Mouse (Mus musculus): ENCODE data around the gene Fndc3b. TPM values are rescaled to one million over a fixed set of nuclear protein-coding genes. Genes with fewer than 3 reads are reported as not detected.

Fndc3b gene
- polyA plus RNA-seq, 1 experiment from 2014 or later = 13.3 TPM

DNA sequence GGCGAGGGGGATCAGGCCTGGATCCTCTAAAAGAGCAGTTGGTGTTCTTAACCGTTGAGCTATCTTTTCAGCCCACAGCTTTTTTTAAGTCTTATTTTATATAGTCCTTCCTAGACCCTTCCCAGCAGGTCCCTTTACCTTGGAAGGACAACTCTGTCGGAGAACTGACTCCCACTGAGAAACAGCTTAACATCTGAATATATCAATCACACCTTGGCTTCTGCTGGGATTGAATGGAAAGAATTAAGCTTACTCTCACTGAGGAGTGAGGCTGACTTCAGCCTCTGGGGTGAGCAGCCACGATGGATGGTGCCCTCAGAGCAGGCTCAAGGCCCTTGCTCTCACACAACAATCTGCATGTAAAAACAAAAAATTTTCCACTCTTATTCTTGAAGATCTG lies 179.1 kb downstream of the Fndc3b start:
- Histone ChIP-seq H3K4me1 (replicated peaks; ENCODE audit: control insufficient read depth, insufficient read depth, low read length) (no peaks in the 10 kb centered on the region), H3K27me3 (replicated peaks; ENCODE audit: control insufficient read depth, insufficient read depth, low read length) (no peaks in the 10 kb centered on the region), H3K9me3 (ENCODE audit: control insufficient read depth) (no peaks in the 10 kb centered on the region), H3K36me3 (ENCODE audit: control insufficient read depth, insufficient read depth) (peaks cover 42% of the 10 kb centered on the region), H3K27ac (ENCODE audit: low read depth, low read length) (no peak overlapping the region), H3K4me3 (ENCODE audit: low read depth, low read length) (no peak overlapping the region), H3K4me2 (replicated peaks; ENCODE audit: low read depth) (no peak overlapping the region), H3K9ac (ENCODE audit: low read depth, low read length) (no peak overlapping the region)
- no peak for TF ChIP-seq CTCF (IDR thresholded peaks at IDR 0.05; ENCODE audit: low read depth)
- no peak for ATAC-seq
- 73% methylated on average over 4 of the region's 4 CpGs for WGBS

DNA sequence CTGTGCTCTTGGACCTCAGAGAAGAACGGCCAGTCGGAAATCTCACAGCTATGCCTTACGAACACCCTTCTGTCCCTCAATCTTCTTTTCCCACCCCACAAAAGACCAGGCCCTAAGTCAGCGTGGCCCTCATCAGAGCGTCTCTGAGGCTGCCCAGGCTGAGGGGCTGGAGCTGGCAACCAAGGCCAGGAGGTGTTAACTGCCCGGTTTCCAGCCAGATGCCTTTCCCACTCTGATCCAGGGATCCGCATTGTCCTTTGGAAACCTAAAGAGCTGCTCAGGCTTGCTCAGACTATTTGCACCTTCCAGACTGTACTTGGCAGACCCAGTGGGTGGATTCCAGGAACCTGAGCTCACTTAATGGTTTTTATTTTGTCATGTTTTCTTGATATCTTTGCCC lies 180.7 kb downstream of the Fndc3b start:
- Histone ChIP-seq H3K4me2 (replicated peaks; ENCODE audit: low read depth) (no peak overlapping the region), H3K4me3 (ENCODE audit: low read depth, low read length) (no peak overlapping the region), H3K9ac (ENCODE audit: low read depth, low read length) (no peak overlapping the region), H3K9me3 (ENCODE audit: control insufficient read depth) (no peaks in the 10 kb centered on the region), H3K27me3 (replicated peaks; ENCODE audit: control insufficient read depth, insufficient read depth, low read length) (no peaks in the 10 kb centered on the region), H3K36me3 (ENCODE audit: control insufficient read depth, insufficient read depth) (peaks cover 36% of the 10 kb centered on the region), H3K4me1 (replicated peaks; ENCODE audit: control insufficient read depth, insufficient read depth, low read length) (no peaks in the 10 kb centered on the region), H3K27ac (ENCODE audit: low read depth, low read length) (no peak overlapping the region)
- TF ChIP-seq CTCF (IDR thresholded peaks at IDR 0.05; ENCODE audit: low read depth) = no peak
- ATAC-seq = no peak
- WGBS = 82% methylated on average over 7 of the region's 7 CpGs

DNA sequence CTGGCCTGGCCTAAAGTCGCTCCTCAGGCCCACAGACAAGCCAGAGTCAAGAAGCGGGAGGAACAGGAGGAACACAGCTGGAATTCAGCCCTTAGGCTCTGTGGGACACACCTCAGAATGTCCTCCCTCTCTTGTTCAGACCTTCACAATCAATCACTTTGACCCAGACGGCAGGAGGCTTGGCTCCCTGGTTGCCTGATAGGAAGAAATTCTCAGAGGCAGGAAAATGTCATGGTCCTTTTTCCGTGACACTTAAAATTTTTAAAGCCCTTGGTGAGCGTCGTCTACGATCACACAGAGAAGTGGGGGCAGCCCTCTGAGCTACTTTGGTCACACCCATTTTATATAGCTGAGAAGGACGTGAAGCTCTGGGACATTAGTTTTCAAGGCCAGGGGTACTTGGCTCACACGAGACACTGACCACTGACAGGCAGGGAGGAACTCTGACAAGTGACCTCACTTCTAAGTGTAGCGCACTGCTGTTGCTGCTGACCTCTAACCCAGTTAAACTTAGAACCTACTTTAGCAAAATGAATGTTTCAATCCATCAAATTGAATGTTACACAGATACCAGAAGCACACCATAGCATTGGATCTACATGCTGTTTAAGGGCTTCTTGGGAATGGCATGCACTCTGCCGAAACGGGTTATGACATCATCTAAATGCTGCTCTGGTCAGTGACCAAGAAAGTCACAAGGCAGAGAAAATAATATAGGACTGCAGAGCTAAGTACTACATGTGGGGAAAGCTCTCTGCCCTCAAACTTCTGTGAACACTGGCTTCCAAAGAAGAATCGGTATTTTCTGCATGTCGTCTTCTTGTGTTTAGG lies 181.7 kb downstream of the Fndc3b start:
- Histone ChIP-seq H3K27me3 (replicated peaks; ENCODE audit: control insufficient read depth, insufficient read depth, low read length) (no peaks in the 10 kb centered on the region), H3K4me3 (ENCODE audit: low read depth, low read length) (no peak overlapping the region), H3K36me3 (ENCODE audit: control insufficient read depth, insufficient read depth) (peaks cover 36% of the 10 kb centered on the region), H3K4me2 (replicated peaks; ENCODE audit: low read depth) (no peak overlapping the region), H3K9ac (ENCODE audit: low read depth, low read length) (no peak overlapping the region), H3K4me1 (replicated peaks; ENCODE audit: control insufficient read depth, insufficient read depth, low read length) (no peaks in the 10 kb centered on the region), H3K9me3 (ENCODE audit: control insufficient read depth) (no peaks in the 10 kb centered on the region), H3K27ac (ENCODE audit: low read depth, low read length) (no peak overlapping the region)
- ATAC-seq = no peak
- 67% methylated on average over 14 of the region's 14 CpGs for WGBS
- TF ChIP-seq CTCF (IDR thresholded peaks at IDR 0.05; ENCODE audit: low read depth) = no peak

DNA sequence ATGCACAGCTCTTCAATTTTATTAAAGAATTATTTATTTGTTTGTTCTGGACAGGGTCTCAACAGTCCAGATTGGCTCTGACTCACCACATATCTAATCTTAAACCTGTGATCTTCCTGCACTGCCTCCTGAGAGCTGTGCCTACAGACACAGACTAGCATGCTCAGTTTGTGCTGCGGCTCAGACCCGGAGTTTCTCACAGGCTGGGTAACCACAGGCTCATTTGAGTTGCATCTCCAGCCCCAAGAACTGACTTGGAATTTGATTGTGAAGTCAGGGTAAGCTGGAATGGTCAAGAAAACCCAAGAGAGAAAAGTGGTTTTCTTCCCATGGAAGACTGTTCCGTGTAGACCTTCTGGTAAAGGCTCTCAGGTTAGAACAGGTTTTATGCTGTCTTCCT lies 184.1 kb downstream of the Fndc3b start:
- H3K27me3 ChIP-seq (replicated peaks; ENCODE audit: control insufficient read depth, insufficient read depth, low read length) = no peaks in the 10 kb centered on the region
- 84% methylated on average over 3 of the region's 3 CpGs for WGBS
- no peak overlapping the region for H3K4me3 ChIP-seq (ENCODE audit: low read depth, low read length)
- no peak for TF ChIP-seq CTCF (IDR thresholded peaks at IDR 0.05; ENCODE audit: low read depth)
- no peak overlapping the region for H3K9ac ChIP-seq (ENCODE audit: low read depth, low read length)
- no peak overlapping the region for H3K27ac ChIP-seq (ENCODE audit: low read depth, low read length)
- no peak overlapping the region for H3K4me2 ChIP-seq (replicated peaks; ENCODE audit: low read depth)
- no peak for ATAC-seq
- no peaks in the 10 kb centered on the region for H3K9me3 ChIP-seq (ENCODE audit: control insufficient read depth)
- H3K4me1 ChIP-seq (replicated peaks; ENCODE audit: control insufficient read depth, insufficient read depth, low read length) = no peaks in the 10 kb centered on the region
- peaks cover 32% of the 10 kb centered on the region for H3K36me3 ChIP-seq (ENCODE audit: control insufficient read depth, insufficient read depth)

DNA sequence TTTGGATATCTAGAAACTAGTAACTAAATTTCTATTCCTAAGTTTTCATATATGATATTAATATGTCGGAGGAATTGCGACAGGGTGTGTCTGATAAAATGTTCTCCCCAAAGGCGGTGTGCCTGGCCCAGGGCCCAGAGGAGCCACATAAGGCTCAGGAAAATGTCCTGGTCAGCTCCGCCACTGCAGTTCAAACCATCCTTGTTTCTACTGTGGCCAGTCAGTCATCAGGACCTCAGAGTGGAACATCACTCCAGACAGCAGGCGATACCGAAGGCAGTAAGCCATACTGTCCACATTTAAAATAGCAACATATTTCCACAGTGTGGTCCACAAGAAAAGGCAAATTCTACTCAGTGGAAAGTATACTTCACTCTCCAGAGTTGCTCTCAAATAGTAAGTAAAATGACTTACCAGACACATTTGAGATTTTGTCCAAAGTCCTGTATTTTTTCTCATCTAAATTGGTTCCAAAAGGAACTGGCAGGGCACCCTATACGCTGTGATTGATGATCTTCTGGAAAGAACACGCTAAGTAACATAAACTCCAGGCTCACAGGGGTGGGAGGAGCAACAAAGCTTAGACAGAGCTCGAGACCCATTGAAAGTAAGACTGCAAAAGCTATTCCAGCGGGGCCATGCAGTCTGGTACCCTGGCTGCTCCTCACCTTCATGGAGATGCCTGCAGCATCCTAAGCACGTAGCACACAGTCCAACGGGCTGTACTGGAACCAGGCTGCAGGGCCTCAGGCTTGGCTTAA lies 187.8 kb downstream of the Fndc3b start:
- WGBS = 73% methylated on average over 12 of the region's 12 CpGs
- Histone ChIP-seq H3K4me3 (ENCODE audit: low read depth, low read length) (no peak overlapping the region), H3K9ac (ENCODE audit: low read depth, low read length) (no peak overlapping the region), H3K27ac (ENCODE audit: low read depth, low read length) (no peak overlapping the region), H3K27me3 (replicated peaks; ENCODE audit: control insufficient read depth, insufficient read depth, low read length) (no peaks in the 10 kb centered on the region), H3K9me3 (ENCODE audit: control insufficient read depth) (no peaks in the 10 kb centered on the region), H3K4me2 (replicated peaks; ENCODE audit: low read depth) (no peak overlapping the region), H3K4me1 (replicated peaks; ENCODE audit: control insufficient read depth, insufficient read depth, low read length) (no peaks in the 10 kb centered on the region), H3K36me3 (ENCODE audit: control insufficient read depth, insufficient read depth) (peaks cover 13% of the 10 kb centered on the region)
- TF ChIP-seq CTCF (IDR thresholded peaks at IDR 0.05; ENCODE audit: low read depth) = no peak
- no peak for ATAC-seq

DNA sequence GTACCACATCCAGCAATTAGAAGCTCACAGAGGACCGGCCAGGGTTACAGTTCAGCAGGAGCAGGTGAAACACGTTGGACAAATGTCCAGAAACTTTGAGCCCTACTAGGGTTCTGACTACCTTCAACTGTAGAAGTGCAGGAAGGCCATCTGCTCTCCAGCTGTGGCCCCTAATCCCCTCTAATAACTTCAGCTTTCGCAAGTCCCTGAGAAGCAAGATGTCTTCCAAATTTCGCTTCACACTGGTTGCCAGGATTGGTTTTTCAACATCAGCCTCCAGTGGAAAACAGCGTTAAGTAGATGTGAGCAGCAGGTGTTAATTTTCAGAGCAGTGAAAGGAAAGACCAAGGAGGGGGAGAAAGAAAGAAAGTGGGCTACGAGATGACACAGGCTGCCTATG lies 190.7 kb downstream of the Fndc3b start:
- no peak overlapping the region for H3K4me2 ChIP-seq (replicated peaks; ENCODE audit: low read depth)
- 72% methylated on average over 6 of the region's 6 CpGs for WGBS
- TF ChIP-seq CTCF (IDR thresholded peaks at IDR 0.05; ENCODE audit: low read depth) = no peak
- no peaks in the 10 kb centered on the region for H3K27me3 ChIP-seq (replicated peaks; ENCODE audit: control insufficient read depth, insufficient read depth, low read length)
- no peak overlapping the region for H3K4me3 ChIP-seq (ENCODE audit: low read depth, low read length)
- no peaks in the 10 kb centered on the region for H3K4me1 ChIP-seq (replicated peaks; ENCODE audit: control insufficient read depth, insufficient read depth, low read length)
- H3K9ac ChIP-seq (ENCODE audit: low read depth, low read length) = no peak overlapping the region
- no peaks in the 10 kb centered on the region for H3K9me3 ChIP-seq (ENCODE audit: control insufficient read depth)
- no peak overlapping the region for H3K27ac ChIP-seq (ENCODE audit: low read depth, low read length)
- no peak for ATAC-seq
- peaks cover 4% of the 10 kb centered on the region; the same call in 1 of the 2 replicates for H3K36me3 ChIP-seq (ENCODE audit: control insufficient read depth, insufficient read depth)
